Mouse (Mus musculus) testis, adult 2 months (tissue): Measurements from ENCODE around the gene P4ha1.

Experiments used
- CTCF ChIP-seq: fragments of 200-500 bp; IDR thresholded peaks from 2 replicates; pipeline ENCODE4 v1.5.1; 2012; ENCODE audit warnings: low read depth, mild to moderate bottlenecking, inconsistent platforms, low read length, moderate library complexity; ENCODE audit not compliant: control insufficient read depth, insufficient read depth, insufficient replicate concordance
- POLR2A ChIP-seq: fragments of 200-500 bp; IDR thresholded peaks from 2 replicates; pipeline ENCODE4 v1.6.1; 2012; ENCODE audit warnings: low read depth, mild to moderate bottlenecking, inconsistent platforms, low read length, moderate library complexity; ENCODE audit not compliant: control insufficient read depth

DNA sequence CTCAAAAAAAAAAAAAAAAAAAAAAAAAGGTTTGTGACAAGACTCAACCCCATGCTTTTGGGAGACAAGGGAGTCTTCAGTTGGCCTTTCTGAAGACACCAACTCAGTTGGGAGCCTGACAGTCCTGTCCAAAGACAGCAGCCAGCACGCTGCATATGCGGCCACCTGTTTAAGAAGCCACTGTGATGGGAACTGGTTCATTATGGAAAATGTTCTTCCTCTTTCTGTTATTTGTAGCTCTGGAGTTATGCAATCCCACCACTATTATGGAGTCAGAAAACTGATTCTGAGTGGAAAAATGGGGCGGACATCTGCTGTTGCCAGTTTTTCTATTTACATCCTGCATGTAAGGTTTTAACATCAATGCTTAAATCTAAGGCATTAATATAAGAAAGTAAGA lies 66.6 kb downstream of the P4ha1 start:
- TF ChIP-seq CTCF (no peak), POLR2A (no peak)
